ENCODE assay signal across 28 mouse cellular contexts in genomic region chr11:34078581-34078980, GRCm38 (mm10). TPM values are rescaled to one million over a fixed set of nuclear protein-coding genes. Genes with fewer than 3 reads are reported as not detected.
"Had no signal": no experiment of that assay in that cellular context is flagged by ENCODE, and none has a peak within 500 bp of the region (broad histone marks: within the 10 kb centered on the region; RNA-seq: fewer than 3 reads in every experiment).

No protein-coding gene starts in this region.

- H3K4me2 ChIP-seq: intestine, embryonic 15.5 days; kidney, embryonic 15.5 days; liver, embryonic 13.5 days; midbrain, embryonic 11.5 days; stomach, embryonic 15.5 days had no signal

- H3K9ac ChIP-seq: intestine, embryonic 15.5 days; kidney, embryonic 15.5 days; liver, embryonic 13.5 days; stomach, embryonic 15.5 days had no signal

- ATAC-seq: intestine, embryonic 15.5 days had no signal

- H3K4me1 ChIP-seq: intestine, embryonic 15.5 days; stomach, embryonic 15.5 days had no signal

- H3K27ac ChIP-seq: intestine, embryonic 15.5 days; kidney, embryonic 15.5 days; left cerebral cortex, adult 2 months; liver, embryonic 13.5 days; stomach, embryonic 15.5 days had no signal

- H3K27me3 ChIP-seq: intestine, embryonic 15.5 days; kidney, embryonic 15.5 days; liver, embryonic 13.5 days; stomach, embryonic 15.5 days had no signal

- H3K4me3 ChIP-seq: intestine, embryonic 15.5 days; kidney, embryonic 15.5 days; left cerebral cortex, adult 2 months; liver, embryonic 13.5 days; stomach, embryonic 15.5 days had no signal

- H3K9me3 ChIP-seq: intestine, embryonic 15.5 days; kidney, embryonic 15.5 days; liver, embryonic 13.5 days; stomach, embryonic 15.5 days had no signal

- DNase-seq: kidney, adult 11 months; kidney, adult 8-10 months; kidney, postnatal 10 days; kidney, postnatal 36 days; layer of hippocampus, postnatal 36 days; liver, embryonic 13.5 days; lung, adult 2 months; lung, postnatal 14 days; lung, postnatal 4 days; midbrain, embryonic 14.5 days; right cerebral cortex, adult 18-20 months; right cerebral cortex, postnatal 14 days; right cerebral cortex, postnatal 4 days had no signal

- H3K36me3 ChIP-seq: intestine, embryonic 15.5 days; kidney, embryonic 15.5 days; liver, embryonic 13.5 days; stomach, embryonic 15.5 days had no signal

RNA-seq across cellular contexts. Expression of gene 4930469K13Rik, which starts 19.8 kb away (rescaled TPM):
- total RNA-seq: layer of hippocampus, adult 8-10 months; layer of hippocampus, postnatal 10 days; layer of hippocampus, postnatal 36 days; left cerebral cortex, adult 2 months; left cerebral cortex, postnatal 25 days; liver, adult 2 months; megakaryocyte progenitor cell, adult 5-6 weeks; megakaryocyte-erythroid progenitor cell, adult 5-6 weeks had no signal
- polyA plus RNA-seq: intestine, embryonic 15.5 days; limb, embryonic 14.5 days; liver, adult 2 months; liver, embryonic 13.5 days; liver, embryonic 16.5 days; lung, adult 2 months; lung, embryonic 16.5 days; midbrain, embryonic 11.5 days; midbrain, embryonic 14.5 days; midbrain, postnatal 0 days had no signal
